Mouse (Mus musculus) liver, adult 2 months (tissue): ENCODE measurements around the gene Lbh. TPM values are rescaled to one million over a fixed set of nuclear protein-coding genes. Genes with fewer than 3 reads are reported as not detected.

Experiments
- DNase-seq: peaks from one replicate; pipeline ENCODE4 v3.0.0-alpha.2; 2011; ENCODE audit warnings: low read depth, low spot score; ENCODE audit errors: extremely low read depth
- H3K27ac ChIP-seq: fragments of 200-500 bp; replicated peaks from 2 replicates; pipeline ENCODE4 v1.5.1; 2012; ENCODE audit warnings: low read depth, mild to moderate bottlenecking, control low read depth, inconsistent platforms, low read length; ENCODE audit not compliant: insufficient read depth
- H3K27me3 ChIP-seq: fragments of 200-500 bp; 2 replicates; pipeline ENCODE4 v1.6.1; 2012; ENCODE audit warnings: mild to moderate bottlenecking, moderate library complexity, low read length, inconsistent platforms; ENCODE audit not compliant: control insufficient read depth, insufficient read depth
- H3K36me3 ChIP-seq: fragments of 200-500 bp; 2 replicates; pipeline ENCODE4 v1.6.1; 2012; ENCODE audit warnings: low read length, inconsistent platforms; ENCODE audit not compliant: control insufficient read depth, insufficient read depth
- H3K4me1 ChIP-seq: fragments of 200-500 bp; 2 replicates; pipeline ENCODE4 v1.6.1; 2011; ENCODE audit warnings: low read length; ENCODE audit not compliant: control insufficient read depth, insufficient read depth
- H3K4me3 ChIP-seq: fragments of 200-500 bp; 2 replicates; pipeline ENCODE4 v1.5.1; 2011; ENCODE audit warnings: low read depth, mild to moderate bottlenecking, control low read depth, low read length, moderate library complexity; ENCODE audit not compliant: insufficient read depth
- H3K79me2 ChIP-seq: fragments of 200-500 bp; 2 replicates; pipeline ENCODE4 v1.6.1; 2012; ENCODE audit warnings: inconsistent platforms, mild to moderate bottlenecking, low read length, moderate library complexity; ENCODE audit not compliant: control insufficient read depth, insufficient read depth
- H3K9ac ChIP-seq: fragments of 200-500 bp; 2 replicates; pipeline ENCODE4 v1.6.1; 2012; ENCODE audit warnings: low read depth, mild to moderate bottlenecking, control low read depth, inconsistent platforms, low read length
- CTCF ChIP-seq: fragments of 200-500 bp; IDR thresholded peaks from 2 replicates; pipeline ENCODE4 v1.5.1; 2011; ENCODE audit warnings: low read depth, low read length, control low read depth
- POLR2A ChIP-seq: fragments of 200-500 bp; IDR thresholded peaks from 2 replicates; pipeline ENCODE4 v1.6.1; 2011; ENCODE audit warnings: low read length, control low read depth; ENCODE audit not compliant: insufficient read depth; ENCODE audit errors: extremely low read depth
- WGBS: fragments of 180-500 bp; shearing (Covaris S2); methylation state at CpG from one replicate; pipeline ENCODE4 v1.1.7; 2018; 5-methylcytosine and 5-hydroxymethylcytosine counted together
- polyA plus RNA-seq: library from polyadenylated mRNA; depleted of rRNA; stranded (reverse); fragments of >200 nt; gene quantifications from 2 replicates; pipeline ENCODE4 v1.2.3, GENCODE M21; 2012
- total RNA-seq: library from RNA; depleted of rRNA; stranded (reverse); fragments of >200 nt; gene quantifications from 2 replicates; pipeline ENCODE4 v1.2.3, GENCODE M21; 2014

The Lbh gene
- total and polyA plus RNA-seq, 2 experiments = 3.6 to 9.6 TPM

GRCm38 (mm10) chr17:72961953-72962630 lies 44.0 kb downstream of the Lbh start:
- no peaks in the 10 kb centered on the region for H3K4me1 ChIP-seq
- 80% methylated on average over 8 of the region's 8 CpGs for WGBS
- H3K4me3 ChIP-seq = no peak overlapping the region
- TF ChIP-seq POLR2A = no peak
- no peak for TF ChIP-seq CTCF
- no peaks in the 10 kb centered on the region for H3K27me3 ChIP-seq
- H3K9ac ChIP-seq = no peak overlapping the region
- no peaks in the 10 kb centered on the region for H3K79me2 ChIP-seq
- H3K36me3 ChIP-seq = no peaks in the 10 kb centered on the region
- DNase-seq = peak; percentile 48
- no peak overlapping the region for H3K27ac ChIP-seq

- H3K36me3 ChIP-seq = no peaks in the 10 kb centered on the region
- WGBS = 90% methylated on average over 5 of the region's 5 CpGs
- TF ChIP-seq CTCF = no peak
- no peak for TF ChIP-seq POLR2A
- no peak overlapping the region for H3K4me3 ChIP-seq
- no peaks in the 10 kb centered on the region; the same call in 1 of the 2 replicates for H3K4me1 ChIP-seq
- H3K9ac ChIP-seq = no peak overlapping the region
- H3K27me3 ChIP-seq = no peaks in the 10 kb centered on the region
- H3K27ac ChIP-seq = no peak overlapping the region
- DNase-seq = no peak
- H3K79me2 ChIP-seq = no peaks in the 10 kb centered on the region
Measured at GRCm38 (mm10) chr17:72965687-72966086, 47.6 kb downstream of the Lbh start.

- 67% methylated on average over 5 of the region's 5 CpGs for WGBS
- Histone ChIP-seq H3K27ac (no peak overlapping the region), H3K79me2 (no peaks in the 10 kb centered on the region), H3K4me1 (no peaks in the 10 kb centered on the region; the same call in 1 of the 2 replicates), H3K9ac (no peak overlapping the region), H3K4me3 (no peak overlapping the region), H3K36me3 (no peaks in the 10 kb centered on the region), H3K27me3 (no peaks in the 10 kb centered on the region)
- DNase-seq = no peak
- no peak for TF ChIP-seq POLR2A
Measured at GRCm38 (mm10) chr17:72966091-72966531, 48.0 kb downstream of the Lbh start.

- Histone ChIP-seq H3K4me1 (no peaks in the 10 kb centered on the region; the same call in 1 of the 2 replicates), H3K36me3 (no peaks in the 10 kb centered on the region), H3K9ac (no peak overlapping the region), H3K4me3 (no peak overlapping the region), H3K27me3 (no peaks in the 10 kb centered on the region), H3K79me2 (no peaks in the 10 kb centered on the region), H3K27ac (no peak overlapping the region)
- no peak for DNase-seq
- 60% methylated on average over 3 of the region's 3 CpGs for WGBS
- TF ChIP-seq CTCF = no peak
Measured at GRCm38 (mm10) chr17:72966878-72967277, 48.8 kb downstream of the Lbh start.

GRCm38 (mm10) chr17:72967371-72968175 lies 49.5 kb downstream of the Lbh start:
- WGBS = 72% methylated on average over 6 of the region's 6 CpGs
- Histone ChIP-seq H3K27ac (no peak overlapping the region), H3K9ac (no peak overlapping the region), H3K4me3 (no peak overlapping the region), H3K79me2 (no peaks in the 10 kb centered on the region), H3K36me3 (no peaks in the 10 kb centered on the region), H3K4me1 (no peaks in the 10 kb centered on the region; the same call in 1 of the 2 replicates), H3K27me3 (no peaks in the 10 kb centered on the region)
- no peak for DNase-seq
- TF ChIP-seq POLR2A (no peak), CTCF (no peak)

GRCm38 (mm10) chr17:72968666-72969065 lies 50.6 kb downstream of the Lbh start:
- WGBS = 78% methylated on average over 4 of the region's 4 CpGs

More at GRCm38 (mm10) chr17:72968666-72969065, 50.6 kb downstream of the Lbh start:
- H3K4me1 ChIP-seq = no peaks in the 10 kb centered on the region; the same call in 1 of the 2 replicates
- no peak overlapping the region for H3K4me3 ChIP-seq
- no peaks in the 10 kb centered on the region for H3K36me3 ChIP-seq
- no peak for DNase-seq
- H3K27ac ChIP-seq = no peak overlapping the region
- no peak overlapping the region for H3K9ac ChIP-seq
- TF ChIP-seq CTCF = no peak
- TF ChIP-seq POLR2A = no peak
- H3K79me2 ChIP-seq = no peaks in the 10 kb centered on the region
- no peaks in the 10 kb centered on the region for H3K27me3 ChIP-seq
